8 mouse cellular contexts compared by ENCODE assay signal in genomic region chr4:136149734-136150133, GRCm38 (mm10). TPM values are rescaled to one million over a fixed set of nuclear protein-coding genes. Genes with fewer than 3 reads are reported as not detected.
DNase-seq lines count a peak whose midpoint lies in the region; ATAC-seq lines count a peak whose summit lies in the region.

No protein-coding gene starts in this region.

- no peaks in the 10 kb centered on the region for H3K36me3 ChIP-seq in hindbrain, embryonic 14.5 days (replicated peaks; ENCODE audit: control insufficient read depth, insufficient read depth)
- no peaks in the 10 kb centered on the region for H3K36me3 ChIP-seq in hindbrain, embryonic 16.5 days (ENCODE audit: control insufficient read depth, insufficient read depth, low read length)
- H3K36me3 ChIP-seq in embryonic facial prominence, embryonic 14.5 days (ENCODE audit: control insufficient read depth, insufficient read depth, low read length): peaks cover 12% of the 10 kb centered on the region; the same call in 1 of the 2 replicates

- peak; percentile 48 for DNase-seq in hindbrain, embryonic 14.5 days (ENCODE audit: low spot score)
- peak; percentile 81 to 82 for DNase-seq in B cell, adult 2 months
- peak; percentile 24 for DNase-seq in Muller cell, postnatal 12 days (ENCODE audit: inconsistent ontology term)
- DNase-seq in embryonic facial prominence, embryonic 14.5 days (ENCODE audit: low spot score): peak; percentile 63
- peak; percentile 66 for DNase-seq in lung, postnatal 25 days (ENCODE audit: low spot score)
- no peak for DNase-seq in frontal cortex, postnatal 25 days (ENCODE audit: low spot score in 2 of 2)
- no peak for DNase-seq in cerebellum, adult 9-11 months

- H3K27me3 ChIP-seq in hindbrain, embryonic 14.5 days (ENCODE audit: control insufficient read depth, insufficient read depth, low read length): peaks cover 10% of the 10 kb centered on the region; the same call in 1 of the 2 replicates
- peaks cover 11% of the 10 kb centered on the region for H3K27me3 ChIP-seq in hindbrain, embryonic 16.5 days (replicated peaks; ENCODE audit: control insufficient read depth, insufficient read depth, low read length)
- no peaks in the 10 kb centered on the region for H3K27me3 ChIP-seq in embryonic facial prominence, embryonic 14.5 days (replicated peaks; ENCODE audit: control insufficient read depth, insufficient read depth, low read length)

- H3K4me1 ChIP-seq in hindbrain, embryonic 14.5 days (replicated peaks; ENCODE audit: control insufficient read depth, insufficient read depth, low read length): peaks cover 4% of the 10 kb centered on the region; the same call in 1 of the 2 replicates
- H3K4me1 ChIP-seq in hindbrain, embryonic 16.5 days (ENCODE audit: control insufficient read depth, insufficient read depth, low read depth, low read length): peaks cover 14% of the 10 kb centered on the region
- H3K4me1 ChIP-seq in embryonic facial prominence, embryonic 14.5 days (ENCODE audit: control insufficient read depth, insufficient read depth, low read length): peaks cover 35% of the 10 kb centered on the region

- 40% methylated on average over 3 of the region's 3 CpGs for WGBS in hindbrain, embryonic 14.5 days
- 27% methylated on average over 3 of the region's 3 CpGs for WGBS in hindbrain, embryonic 16.5 days
- WGBS in embryonic facial prominence, embryonic 14.5 days: 45% methylated on average over 3 of the region's 3 CpGs

- no peak overlapping the region for H3K4me2 ChIP-seq in hindbrain, embryonic 14.5 days (replicated peaks)
- no peak overlapping the region for H3K4me2 ChIP-seq in hindbrain, embryonic 16.5 days (ENCODE audit: low read length)
- H3K4me2 ChIP-seq in embryonic facial prominence, embryonic 14.5 days (ENCODE audit: low read depth, low read length): no peak overlapping the region

- no peaks in the 10 kb centered on the region for H3K9me3 ChIP-seq in hindbrain, embryonic 14.5 days (ENCODE audit: control insufficient read depth, low read length)
- no peaks in the 10 kb centered on the region for H3K9me3 ChIP-seq in hindbrain, embryonic 16.5 days (ENCODE audit: control insufficient read depth, low read length)
- no peaks in the 10 kb centered on the region for H3K9me3 ChIP-seq in embryonic facial prominence, embryonic 14.5 days (ENCODE audit: control insufficient read depth, low read length)

- no peak overlapping the region for H3K4me3 ChIP-seq in hindbrain, embryonic 14.5 days (replicated peaks; ENCODE audit: low read length)
- H3K4me3 ChIP-seq in hindbrain, embryonic 16.5 days (ENCODE audit: low read length): no peak overlapping the region
- H3K4me3 ChIP-seq in embryonic facial prominence, embryonic 14.5 days (ENCODE audit: low read depth, low read length): no peak overlapping the region

- ATAC-seq in hindbrain, embryonic 14.5 days (ENCODE audit: low FRiP score): no peak
- no peak for ATAC-seq in hindbrain, embryonic 16.5 days
- ATAC-seq in embryonic facial prominence, embryonic 14.5 days (ENCODE audit: low read depth): no peak

- no peak overlapping the region for H3K9ac ChIP-seq in hindbrain, embryonic 14.5 days
- H3K9ac ChIP-seq in hindbrain, embryonic 16.5 days (ENCODE audit: low read depth, low read length): no peak overlapping the region
- no peak overlapping the region for H3K9ac ChIP-seq in embryonic facial prominence, embryonic 14.5 days (ENCODE audit: low read depth, low read length)

- H3K27ac ChIP-seq in hindbrain, embryonic 14.5 days: no peak overlapping the region
- H3K27ac ChIP-seq in hindbrain, embryonic 16.5 days (ENCODE audit: low read depth, low read length): no peak overlapping the region
- peak overlapping the region; percentile 79 for H3K27ac ChIP-seq in embryonic facial prominence, embryonic 14.5 days (replicated peaks; ENCODE audit: low read depth, low read length)

RNA-seq across cellular contexts. Expression of gene Id3, which starts 6.4 kb away (rescaled TPM):
- 194 and 206 TPM in 2 replicates for polyA plus RNA-seq in hindbrain, embryonic 14.5 days (2014; fragmentation: Nextera tagmentation; extraction: Ambion mirVana)
- polyA plus RNA-seq in hindbrain, embryonic 16.5 days (2015; fragmentation: Nextera tagmentation; extraction: Ambion mirVana): 214 and 226 TPM in 2 replicates
- 404 and 407 TPM in 2 replicates for polyA plus RNA-seq in embryonic facial prominence, embryonic 14.5 days (2014; fragmentation: Nextera tagmentation; extraction: Ambion mirVana)

RNA-seq across cellular contexts. Expression of gene E2f2, which starts 22.5 kb away (rescaled TPM):
- polyA plus RNA-seq in hindbrain, embryonic 14.5 days (2014; fragmentation: Nextera tagmentation; extraction: Ambion mirVana): 1.2 and 1.3 TPM in 2 replicates
- polyA plus RNA-seq in hindbrain, embryonic 16.5 days (2015; fragmentation: Nextera tagmentation; extraction: Ambion mirVana): 3.4 TPM in 2 replicates
- 7.9 and 10.1 TPM in 2 replicates for polyA plus RNA-seq in embryonic facial prominence, embryonic 14.5 days (2014; fragmentation: Nextera tagmentation; extraction: Ambion mirVana)

RNA-seq across cellular contexts. Expression of gene Asap3, which starts 56.4 kb away (rescaled TPM):
- polyA plus RNA-seq in hindbrain, embryonic 14.5 days (2014; fragmentation: Nextera tagmentation; extraction: Ambion mirVana): 4.9 TPM in 2 replicates
- polyA plus RNA-seq in hindbrain, embryonic 16.5 days (2015; fragmentation: Nextera tagmentation; extraction: Ambion mirVana): 6.2 and 7.9 TPM in 2 replicates
- 8.1 and 11.3 TPM in 2 replicates for polyA plus RNA-seq in embryonic facial prominence, embryonic 14.5 days (2014; fragmentation: Nextera tagmentation; extraction: Ambion mirVana)

Comparison
In these comparisons a context has a peak if more than half of its experiments do, and no peak if none do; other contexts are left out.
1. DNase-seq: peak in hindbrain, embryonic 14.5 days (single experiment), B cell, adult 2 months (2 of 2), Muller cell, postnatal 12 days (single experiment), embryonic facial prominence, embryonic 14.5 days (single experiment) and lung, postnatal 25 days (single experiment); none in frontal cortex, postnatal 25 days (0 of 2) and cerebellum, adult 9-11 months (single experiment).